Mouse (Mus musculus): ENCODE results near the gene Eef1akmt4.
"Not testable (repeated sequence)": the region's sequence is repeated elsewhere in the genome, so short reads cannot be mapped to it uniquely, and the experiment has no call there.

Eef1akmt4 gene

DNA sequence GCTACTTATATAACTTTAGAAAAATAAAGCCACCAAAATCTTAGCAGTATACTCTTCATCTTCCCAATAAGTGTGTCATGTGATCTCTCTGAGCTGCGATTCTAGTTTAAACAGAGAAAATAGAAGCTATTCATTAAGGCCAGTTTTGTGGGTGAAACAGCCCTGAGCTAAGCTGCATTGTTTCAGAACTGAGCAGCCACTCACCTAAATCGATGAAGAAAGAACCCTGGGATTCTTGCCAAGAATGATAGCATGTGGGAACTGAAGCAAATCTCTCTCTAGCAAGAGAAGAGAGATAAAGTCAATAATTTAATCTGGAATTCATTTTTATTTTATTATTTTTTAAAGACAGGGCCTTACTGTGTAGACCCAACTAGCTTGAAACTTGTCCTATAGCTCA, 11.8 kb downstream of the Eef1akmt4 start:
- in situ Hi-C loops (cut with MboI; ENCODE audit: low sequenced_read_pairs), result no loop called here

GRCm38 (mm10) chr16:20628871-20629391, 17.5 kb downstream of the Eef1akmt4 start:
- in situ Hi-C loops (cut with MboI; ENCODE audit: low sequenced_read_pairs), result no loop called here

- in situ Hi-C loops (cut with MboI; ENCODE audit: low sequenced_read_pairs), result no loop called here
These were observed 18.6 kb downstream of the Eef1akmt4 start, which contains the start of gene Ece2 for GRCm38 (mm10) chr16:20629731-20630634. TSS of gene Ece2 (plus strand) at chr16:20629828.

GRCm38 (mm10) chr16:20637410-20637809, 26.0 kb downstream of the Eef1akmt4 start:
- in situ Hi-C loops (cut with MboI; ENCODE audit: low sequenced_read_pairs), result no loop called here

GRCm38 (mm10) chr16:20638367-20638766, 27.0 kb downstream of the Eef1akmt4 start:
- in situ Hi-C loops (cut with MboI; ENCODE audit: low sequenced_read_pairs), result no loop called here

GRCm38 (mm10) chr16:20642161-20642560, 30.8 kb downstream of the Eef1akmt4 start:
- in situ Hi-C loops (cut with MboI; ENCODE audit: low sequenced_read_pairs), result loop anchor here (10.0 kb wide), 1 partner anchor 137 kb away; no protein-coding TSS in a partner anchor

DNA sequence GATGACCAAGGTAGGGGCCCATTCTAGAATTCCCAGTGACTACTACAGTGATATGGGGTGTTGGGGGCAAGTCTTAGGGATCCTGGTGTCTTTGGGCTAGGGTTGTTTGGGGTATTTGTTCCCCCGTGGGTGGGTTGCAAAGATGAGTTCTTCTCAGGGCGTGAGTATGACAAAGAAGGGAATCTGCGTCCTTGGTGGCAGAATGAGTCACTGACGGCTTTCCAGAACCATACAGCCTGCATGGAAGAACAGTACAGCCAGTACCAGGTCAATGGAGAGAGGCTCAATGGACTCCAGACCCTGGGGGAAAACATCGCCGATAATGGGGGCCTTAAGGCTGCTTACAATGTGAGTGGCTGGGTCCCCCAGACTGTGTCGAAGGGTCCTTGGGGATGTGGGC, 32.5 kb downstream of the Eef1akmt4 start:
- in situ Hi-C loops (cut with MboI; ENCODE audit: low sequenced_read_pairs), result loop anchor here (10.0 kb wide), 1 partner anchor 139 kb away; no protein-coding TSS in a partner anchor

DNA sequence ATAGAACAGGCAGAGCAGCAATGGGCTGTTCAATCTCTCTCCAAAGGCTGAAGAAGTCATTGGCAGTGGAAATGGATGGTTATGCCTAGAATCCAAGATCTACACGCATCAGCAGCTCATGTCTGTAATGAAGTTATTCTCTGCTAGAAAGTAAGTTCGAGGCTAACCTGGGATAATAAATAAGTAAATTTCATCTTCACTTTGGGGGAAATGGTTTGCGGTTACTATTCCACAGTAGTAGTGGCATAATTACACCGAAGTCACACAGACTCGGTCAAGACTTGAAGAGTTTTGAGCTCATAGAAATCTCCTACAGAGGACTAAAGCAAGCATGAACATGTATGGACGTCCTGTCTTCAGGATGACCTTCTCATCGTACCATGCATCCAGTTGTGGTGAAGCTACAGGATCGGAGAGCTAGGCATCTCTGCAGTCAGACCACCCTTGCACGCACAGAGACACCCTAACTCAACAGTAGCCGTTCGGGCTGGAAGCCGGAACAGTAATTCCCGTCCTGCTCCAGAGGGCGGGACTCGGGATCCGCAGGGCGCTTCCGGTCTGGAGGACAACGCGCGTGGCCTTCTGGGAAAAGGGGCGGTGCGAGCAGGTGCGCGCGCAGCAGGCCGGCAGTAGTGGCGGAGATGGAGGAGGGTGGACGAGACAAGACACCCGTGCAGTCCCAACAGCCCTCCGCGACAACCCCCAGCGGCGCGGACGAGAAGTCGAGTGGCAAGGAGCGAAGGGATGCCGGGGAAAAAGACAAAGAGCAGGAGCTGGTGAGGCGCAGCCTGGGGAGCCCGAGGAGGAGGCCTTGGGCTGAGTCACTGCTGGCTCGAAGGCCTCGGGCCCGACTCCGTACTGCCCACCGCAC, 39.9 kb downstream of the Eef1akmt4 start, which contains the start of gene Psmd2:
Psmd2 (plus strand) TSS at position 577 of the 871 bp plus-strand sequence.
- in situ Hi-C loops (cut with MboI; ENCODE audit: low sequenced_read_pairs), result no loop called here

DNA sequence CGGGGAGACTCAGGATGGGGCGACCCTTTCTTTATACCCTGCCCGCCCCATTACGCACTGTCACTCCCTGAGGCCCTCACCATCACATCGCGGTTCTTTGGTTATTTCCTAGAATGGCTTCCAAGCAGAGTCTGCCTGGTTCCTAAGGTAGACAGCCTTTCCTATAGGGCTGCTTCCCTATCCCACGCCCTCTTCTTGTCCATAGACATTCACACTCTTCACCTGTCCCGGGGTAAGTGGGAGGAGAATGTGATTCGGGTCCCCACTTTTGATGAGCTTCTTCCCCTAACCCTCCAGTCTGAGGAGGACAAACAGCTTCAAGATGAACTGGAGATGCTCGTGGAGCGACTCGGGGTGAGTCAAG, 40.5 kb downstream of the Eef1akmt4 start:
- in situ Hi-C loops (cut with MboI; ENCODE audit: low sequenced_read_pairs), result no loop called here

- in situ Hi-C loops (cut with MboI; ENCODE audit: low sequenced_read_pairs), result no loop called here
These were observed 41.9 kb downstream of the Eef1akmt4 start for GRCm38 (mm10) chr16:20653315-20653714.

DNA sequence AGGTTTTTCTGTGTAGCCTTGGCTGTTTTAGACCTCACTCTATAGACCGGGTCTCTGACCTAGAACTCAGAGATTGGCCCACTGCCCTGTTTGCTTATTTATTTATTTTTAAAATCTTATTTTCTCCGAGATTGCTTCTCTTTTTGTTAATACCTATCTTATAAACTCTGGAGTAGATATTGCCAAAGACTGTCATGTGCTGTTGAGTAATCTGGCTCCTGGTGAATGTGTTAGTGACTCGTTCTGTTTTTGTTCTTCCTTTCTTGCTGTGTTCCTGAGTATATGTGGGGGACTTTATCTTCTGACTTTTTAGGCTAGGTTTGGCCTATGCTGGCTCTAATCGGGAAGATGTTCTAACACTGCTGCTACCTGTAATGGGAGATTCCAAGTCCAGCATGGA, 46.3 kb downstream of the Eef1akmt4 start:
- in situ Hi-C loops (cut with MboI; ENCODE audit: low sequenced_read_pairs), result no loop called here

GRCm38 (mm10) chr16:20668013-20668412, 56.6 kb downstream of the Eef1akmt4 start, which contains the start of gene Eif4g1:
TSS of gene Eif4g1 (plus strand) at chr16:20668313.
- in situ Hi-C loops (cut with MboI; ENCODE audit: low sequenced_read_pairs), result not testable (repeated sequence)
